Mouse (Mus musculus): ENCODE results near the gene Cntrob.
A peak's percentile ranks its signal among the peaks of the same experiment; 100 is the strongest.
"Not testable (repeated sequence)": the region's sequence is repeated elsewhere in the genome, so short reads cannot be mapped to it uniquely, and the experiment has no call there.

The Cntrob gene

DNA sequence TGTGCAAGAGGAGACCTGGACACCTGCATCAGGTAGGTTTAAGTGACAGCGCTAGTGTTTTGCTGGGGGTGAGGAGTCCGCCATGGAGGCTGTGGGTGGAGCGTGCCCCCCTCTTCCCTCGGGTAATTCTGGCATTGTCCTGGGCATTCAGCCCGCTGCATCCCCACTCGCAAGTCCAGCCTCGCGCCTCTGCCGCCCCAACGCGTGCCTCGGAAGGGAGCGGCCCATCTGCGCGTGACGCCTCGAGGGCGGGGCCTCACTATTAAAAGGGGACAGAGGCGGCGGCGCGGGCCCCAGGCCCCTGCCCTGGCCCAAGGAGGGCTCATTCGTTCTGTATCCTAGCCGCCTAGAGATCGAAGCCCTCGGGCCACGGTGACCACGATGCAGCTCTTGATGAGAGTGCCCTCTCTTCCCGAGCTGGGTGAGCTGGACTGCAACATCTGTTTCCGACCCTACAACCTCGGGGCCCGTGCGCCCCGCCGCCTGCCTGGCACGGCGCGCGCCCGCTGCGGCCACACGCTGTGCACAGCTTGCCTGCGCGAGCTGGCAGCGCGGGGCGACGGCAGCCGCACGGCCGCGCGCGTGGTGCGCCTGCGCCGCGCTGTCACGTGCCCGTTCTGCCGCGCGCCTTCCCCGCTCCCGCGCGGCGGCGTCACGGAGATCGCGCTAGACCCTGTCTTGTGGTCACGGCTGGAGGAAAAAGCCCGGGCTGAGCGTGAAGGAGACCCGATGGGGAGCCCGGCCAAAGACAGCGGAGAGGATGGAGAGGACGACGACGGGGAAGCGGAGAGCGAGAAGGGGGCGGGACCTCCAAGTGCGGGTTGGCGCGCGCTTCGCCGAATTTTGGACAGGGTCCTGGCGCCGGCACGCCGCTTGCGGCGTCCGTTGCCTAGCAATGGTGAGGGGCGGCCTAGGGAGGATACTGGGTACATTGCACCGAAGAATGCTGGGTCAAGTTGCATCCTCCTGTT lies 16.9 kb upstream of the Cntrob start, which contains the start of gene Rnf227:
Gene Rnf227 (plus strand): TSS at position 301 of the 971 bp plus-strand sequence.
- DNase-seq (ENCODE audit: low read depth, low spot score) = peak; percentile 25

- no peak for DNase-seq (ENCODE audit: low read depth, low spot score)
Measured at GRCm38 (mm10) chr11:69334796-69335195, 11.2 kb upstream of the Cntrob start.

DNA sequence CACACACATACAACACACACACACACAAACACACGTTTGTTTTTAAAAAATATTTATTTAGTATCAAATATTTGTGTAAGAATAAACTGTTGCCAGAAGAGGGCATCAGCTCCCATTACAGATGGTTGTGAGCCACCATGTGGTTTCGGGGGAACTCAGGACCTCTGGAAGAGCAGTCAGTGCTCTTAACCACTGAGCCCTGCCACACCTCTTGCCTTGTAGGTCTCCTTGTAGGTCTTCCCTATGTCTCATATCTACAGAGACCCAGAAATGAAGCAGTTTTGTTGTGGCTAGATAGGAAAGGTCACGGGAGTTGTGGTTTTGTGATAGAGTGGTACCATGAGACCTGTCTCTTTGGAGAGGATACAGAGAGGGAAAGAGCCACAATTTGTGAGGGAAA lies 10.3 kb upstream of the Cntrob start:
- no peak for DNase-seq (ENCODE audit: low read depth, low spot score)

- DNase-seq (ENCODE audit: low read depth, low spot score) = no peak
Measured at GRCm38 (mm10) chr11:69332713-69333253, 9.2 kb upstream of the Cntrob start.

GRCm38 (mm10) chr11:69331929-69332405 lies 8.4 kb upstream of the Cntrob start:
- DNase-seq (ENCODE audit: low read depth, low spot score) = peak; percentile 40

GRCm38 (mm10) chr11:69331152-69331551 lies 7.6 kb upstream of the Cntrob start:
- DNase-seq (ENCODE audit: low read depth, low spot score) = no peak

DNA sequence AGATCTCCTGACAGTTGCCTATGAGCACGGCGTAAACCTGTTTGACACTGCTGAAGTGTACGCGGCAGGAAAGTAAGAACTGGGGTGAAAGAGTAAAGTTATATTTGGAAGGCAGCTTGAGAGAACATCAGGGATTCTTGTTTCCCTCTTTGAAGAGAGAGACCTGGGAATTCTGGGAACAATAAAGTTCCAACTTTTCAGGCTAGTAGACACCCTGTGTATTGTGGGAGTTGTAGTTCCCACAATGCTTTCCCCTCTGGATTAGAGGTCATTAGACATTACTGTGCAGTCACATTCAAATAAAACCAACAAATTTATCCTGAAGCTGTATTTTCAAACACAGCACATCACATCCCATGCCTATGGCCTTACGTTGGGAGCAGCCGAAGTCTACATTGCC lies 4.9 kb upstream of the Cntrob start:
- no peak for DNase-seq (ENCODE audit: low read depth, low spot score)

- DNase-seq (ENCODE audit: low read depth, low spot score) = no peak
Measured at GRCm38 (mm10) chr11:69327648-69328047, 4.1 kb upstream of the Cntrob start.

- DNase-seq (ENCODE audit: low read depth, low spot score) = no peak
Measured at GRCm38 (mm10) chr11:69327157-69327442, 3.5 kb upstream of the Cntrob start.

DNA sequence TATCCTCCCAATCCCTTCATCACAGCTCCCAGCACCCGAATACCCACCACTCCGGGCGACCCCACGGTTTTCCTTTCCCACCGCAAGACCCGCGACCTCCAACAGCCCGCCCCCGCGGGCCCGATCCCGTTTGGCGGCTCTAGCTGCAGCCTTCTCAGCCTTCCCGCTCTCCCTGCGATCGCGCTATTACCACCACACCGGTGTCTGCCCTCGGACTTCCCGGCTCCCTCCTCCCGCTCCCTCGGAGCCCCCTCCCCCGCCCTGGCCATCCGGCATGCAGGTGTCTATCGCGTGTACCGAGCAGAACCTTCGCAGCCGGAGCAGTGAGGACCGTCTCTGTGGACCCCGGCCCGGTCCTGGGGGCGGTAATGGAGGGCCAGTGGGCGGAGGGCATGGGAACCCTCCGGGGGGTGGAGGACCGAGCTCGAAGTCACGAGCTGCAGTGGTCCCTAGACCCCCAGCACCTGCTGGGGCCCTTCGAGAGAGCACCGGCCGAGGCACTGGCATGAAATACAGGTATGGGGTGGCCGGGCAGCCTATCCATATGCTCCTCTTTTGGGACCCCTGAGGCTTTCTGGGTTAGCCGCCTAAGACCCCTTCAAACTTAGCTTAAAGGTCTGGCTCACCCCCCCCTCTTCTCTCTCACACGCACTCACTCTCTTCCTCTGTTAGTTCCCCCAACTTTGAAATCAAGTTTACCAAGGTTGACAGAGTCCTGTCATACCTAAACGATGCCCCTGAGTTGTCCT lies 3.0 kb upstream of the Cntrob start:
- no peak for DNase-seq (ENCODE audit: low read depth, low spot score)

DNA sequence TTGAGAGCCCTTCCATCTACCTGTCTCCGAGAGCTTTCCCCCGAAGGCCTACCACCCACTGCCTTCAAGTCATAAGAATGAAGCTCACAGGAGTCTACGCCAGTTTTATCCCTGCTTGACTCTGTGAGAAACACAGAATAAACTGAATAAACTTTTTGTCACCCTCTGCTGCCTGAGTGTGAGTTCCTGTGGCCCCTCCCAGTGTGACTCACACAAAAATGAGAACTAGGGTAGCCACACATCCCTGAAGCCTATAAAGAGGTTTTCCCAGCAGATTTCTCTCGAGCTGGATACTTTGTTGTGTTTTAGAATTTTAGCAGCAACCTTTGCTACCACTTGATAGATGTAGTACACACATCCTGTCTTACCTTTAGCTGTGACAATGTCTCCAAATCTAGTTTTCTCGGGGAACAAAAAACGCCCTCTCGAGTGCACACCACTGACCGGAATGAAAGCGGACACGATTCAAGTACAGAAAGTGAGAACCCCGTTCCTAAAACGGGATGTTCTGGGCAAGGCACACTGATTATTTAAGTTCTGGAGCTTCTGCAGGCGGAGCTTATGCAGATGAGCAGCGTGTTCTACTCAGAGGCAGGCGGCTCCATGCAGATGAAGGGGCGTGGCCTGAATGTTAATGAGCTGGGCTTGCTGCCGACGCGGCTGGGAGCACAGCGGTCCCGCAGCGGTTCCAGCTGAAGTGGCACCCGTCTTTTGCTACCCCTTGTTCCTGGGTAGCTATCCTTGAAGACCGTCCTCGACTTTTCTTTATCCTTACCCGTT lies 2.2 kb upstream of the Cntrob start, which contains the start of gene Kcnab3:
Gene Kcnab3 (plus strand): TSS at position 631 of the 780 bp plus-strand sequence.
- peak; percentile 85 for DNase-seq (ENCODE audit: low read depth, low spot score)

GRCm38 (mm10) chr11:69324749-69325148 lies 1.2 kb upstream of the Cntrob start:
- no peak for DNase-seq (ENCODE audit: low read depth, low spot score)

GRCm38 (mm10) chr11:69322693-69323471 lies 693 bp downstream of the Cntrob start:
- no peak for DNase-seq (ENCODE audit: low read depth, low spot score)

DNA sequence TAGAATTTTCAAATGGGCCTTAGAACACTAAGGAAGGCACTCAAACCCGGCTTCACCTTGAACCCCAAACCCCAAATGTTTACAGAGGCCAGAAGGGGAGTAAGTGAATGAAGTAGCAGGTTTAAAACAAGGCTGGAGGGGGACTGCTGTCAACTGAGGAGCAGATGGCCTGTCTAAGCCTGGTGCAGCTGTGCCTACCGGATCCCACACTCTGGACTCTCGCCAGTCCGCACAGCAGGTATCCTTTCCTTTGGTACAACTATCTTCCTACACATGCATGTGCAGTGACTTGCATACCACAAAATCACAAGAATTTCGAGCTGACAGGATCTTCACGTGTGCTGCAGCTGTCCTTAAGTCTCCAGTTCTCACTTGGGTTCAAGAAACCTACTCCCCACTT lies 1.6 kb downstream of the Cntrob start:
- no peak for DNase-seq (ENCODE audit: low read depth, low spot score)

- DNase-seq (ENCODE audit: low read depth, low spot score) = no peak
Measured at GRCm38 (mm10) chr11:69321580-69321979, 2.0 kb downstream of the Cntrob start.

- DNase-seq (ENCODE audit: low read depth, low spot score) = not testable (repeated sequence)
Measured at GRCm38 (mm10) chr11:69318000-69318399, 5.6 kb downstream of the Cntrob start.

DNA sequence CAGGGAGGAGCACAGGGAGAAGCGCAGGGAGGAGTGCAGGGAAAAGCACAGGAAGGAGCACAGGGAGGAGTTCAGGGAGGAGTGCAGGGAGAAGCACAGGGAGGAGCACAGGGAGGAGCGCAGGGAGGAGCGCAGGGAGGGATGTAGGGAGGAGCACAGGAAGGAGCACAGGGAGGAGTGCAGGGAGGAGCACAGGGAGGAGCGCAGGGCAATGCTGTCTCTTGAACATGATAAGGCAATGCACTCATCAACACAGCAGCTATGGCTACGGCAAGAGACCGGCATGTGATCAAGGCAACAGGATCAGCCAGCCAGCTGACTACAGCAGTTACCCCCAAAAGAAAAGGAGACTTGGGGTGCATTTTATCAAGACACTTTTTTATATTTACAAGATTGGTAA lies 7.2 kb downstream of the Cntrob start:
- no peak for DNase-seq (ENCODE audit: low read depth, low spot score)

DNA sequence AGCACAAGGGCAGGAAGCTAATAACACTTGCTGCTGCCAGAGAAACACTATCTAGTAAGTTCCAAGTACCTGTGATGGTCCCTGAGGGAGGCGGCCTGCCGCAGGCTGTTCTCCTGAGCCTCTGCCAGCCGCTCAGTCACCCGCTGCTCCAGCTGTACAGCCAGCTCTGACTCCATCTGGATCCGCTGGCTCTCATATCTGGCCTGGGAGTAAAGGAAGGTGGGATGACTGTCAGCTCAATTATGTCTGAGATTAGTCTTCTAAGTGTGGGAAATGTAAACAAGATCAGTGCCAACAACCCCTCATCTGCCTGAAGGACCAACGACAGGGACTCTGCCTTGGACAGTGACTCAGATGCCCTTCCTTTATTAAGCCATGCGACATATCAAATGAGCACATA lies 12.3 kb downstream of the Cntrob start:
- DNase-seq (ENCODE audit: low read depth, low spot score) = no peak

DNA sequence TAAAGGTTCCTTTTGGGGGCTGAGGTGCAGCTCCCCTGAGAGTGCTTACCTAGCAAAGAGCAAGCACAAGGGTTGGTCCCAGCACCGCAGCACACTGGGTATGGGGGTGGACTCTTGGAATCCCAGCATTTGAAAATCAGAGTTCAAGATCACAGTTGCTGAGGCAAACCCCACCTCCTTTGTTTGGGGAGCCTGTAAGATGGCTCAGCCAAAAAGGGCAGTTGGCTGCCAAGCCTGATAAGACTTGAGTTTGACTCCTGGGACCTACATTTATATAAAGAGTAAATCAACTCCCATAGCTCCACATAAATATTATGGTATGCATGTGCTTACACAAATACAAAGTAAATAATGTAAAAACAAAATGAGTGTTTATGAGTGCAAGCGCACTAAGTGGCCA lies 17.5 kb downstream of the Cntrob start:
- DNase-seq (ENCODE audit: low read depth, low spot score) = no peak

DNA sequence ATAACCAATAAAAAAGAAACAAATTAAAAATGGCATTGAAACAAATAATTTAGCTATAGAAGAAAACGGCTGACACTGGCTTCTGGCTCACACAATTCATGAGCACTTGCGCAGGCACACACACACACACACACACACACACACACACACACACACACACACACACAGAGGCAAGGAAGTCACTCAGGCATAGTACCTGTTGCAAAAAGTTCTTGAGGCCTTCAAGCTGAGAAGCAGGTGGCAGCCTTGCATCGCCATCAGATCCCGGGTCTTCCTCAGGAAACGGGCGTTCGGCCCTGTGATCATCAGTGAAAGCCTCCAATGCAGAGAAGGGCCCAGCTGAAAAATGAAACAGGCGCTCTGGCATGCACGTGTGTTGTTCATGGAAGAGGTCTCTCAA lies 18.3 kb downstream of the Cntrob start:
- DNase-seq (ENCODE audit: low read depth, low spot score) = no peak

DNA sequence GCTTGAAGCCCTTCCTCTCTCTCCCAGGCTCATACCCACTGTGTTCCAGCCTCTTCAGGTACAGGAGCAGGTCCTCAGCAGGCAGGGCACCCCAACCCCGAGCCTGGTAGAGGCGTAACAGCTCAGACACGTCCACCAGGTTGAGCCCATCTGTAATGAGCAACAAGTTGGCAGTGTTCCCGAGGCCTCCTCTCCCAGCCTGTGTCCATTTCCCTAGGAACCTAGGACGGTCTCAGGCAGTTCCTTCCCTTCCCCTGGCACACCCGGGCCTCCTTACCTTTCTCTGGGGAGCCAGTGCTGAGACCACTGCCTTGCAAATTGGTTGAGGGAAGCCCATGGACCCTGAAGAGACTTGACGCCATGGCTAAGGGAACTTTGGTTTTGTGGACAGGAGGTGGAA lies 20.8 kb downstream of the Cntrob start:
- DNase-seq (ENCODE audit: low read depth, low spot score) = no peak
